Mouse (Mus musculus): ENCODE data around the gene Rabl3. TPM values are rescaled to one million over a fixed set of nuclear protein-coding genes. Genes with fewer than 3 reads are reported as not detected.
A peak's percentile ranks its signal among the peaks of the same experiment; 100 is the strongest.

The Rabl3 gene
- total RNA-seq, 2 experiments from 2014 or later = 8.2 to 9.1 TPM

- DNase-seq (ENCODE audit: low spot score in 2 of 2) = peak in 1 of 2 experiments; percentile 32
Observed at GRCm38 (mm10) chr16:37590921-37591320, 51.2 kb downstream of the Rabl3 start.

GRCm38 (mm10) chr16:37591551-37591950, 51.9 kb downstream of the Rabl3 start:
- no peak for DNase-seq (ENCODE audit: low spot score in 2 of 2)

- no peak for DNase-seq (ENCODE audit: low spot score in 2 of 2)
Observed at GRCm38 (mm10) chr16:37597412-37597811, 57.7 kb downstream of the Rabl3 start.

- DNase-seq (ENCODE audit: low spot score in 2 of 2) = no peak
Observed at GRCm38 (mm10) chr16:37598463-37598862, 58.8 kb downstream of the Rabl3 start.

- DNase-seq (ENCODE audit: low spot score in 2 of 2) = no peak
Observed at GRCm38 (mm10) chr16:37599326-37599725, 59.6 kb downstream of the Rabl3 start.

- no peak for DNase-seq (ENCODE audit: low spot score in 2 of 2)
Observed at GRCm38 (mm10) chr16:37603431-37603830, 63.7 kb downstream of the Rabl3 start.

GRCm38 (mm10) chr16:37604243-37604642, 64.6 kb downstream of the Rabl3 start:
- no peak for DNase-seq (ENCODE audit: low spot score in 2 of 2)

GRCm38 (mm10) chr16:37610333-37610732, 70.6 kb downstream of the Rabl3 start:
- no peak for DNase-seq (ENCODE audit: low spot score in 2 of 2)

GRCm38 (mm10) chr16:37611072-37611471, 71.4 kb downstream of the Rabl3 start:
- no peak for DNase-seq (ENCODE audit: low spot score in 2 of 2)

GRCm38 (mm10) chr16:37612013-37612412, 72.3 kb downstream of the Rabl3 start:
- no peak for DNase-seq (ENCODE audit: low spot score in 2 of 2)

GRCm38 (mm10) chr16:37614540-37614939, 74.9 kb downstream of the Rabl3 start:
- no peak for DNase-seq (ENCODE audit: low spot score in 2 of 2)

- no peak for DNase-seq (ENCODE audit: low spot score in 2 of 2)
Observed at GRCm38 (mm10) chr16:37615429-37615828, 75.7 kb downstream of the Rabl3 start.

GRCm38 (mm10) chr16:37616104-37616503, 76.4 kb downstream of the Rabl3 start:
- DNase-seq (ENCODE audit: low spot score in 2 of 2) = no peak

- DNase-seq (ENCODE audit: low spot score in 2 of 2) = peak; percentile 55 to 63
Observed at GRCm38 (mm10) chr16:37617695-37618094, 78.0 kb downstream of the Rabl3 start.

Other genes starting within 250 kb of the Rabl3 start
- 10 to 100 TPM; 95.5 to 99.9 TPM for gene Stxbp5l, start 154.9 kb upstream of the Rabl3 start, total RNA-seq (2021)
- gene Gtf2e1, start 96 bp upstream of the Rabl3 start, total RNA-seq (2021) = 10 to 100 TPM; 21.5 to 22.3 TPM
- under 1 TPM in 1 of 2 experiments, not detected in 1; 0.31 TPM for gene Hgd, start 40.3 kb downstream of the Rabl3 start, total RNA-seq (2021)
- 10 to 100 TPM; 52.8 to 88.1 TPM for gene Ndufb4, start 114.6 kb downstream of the Rabl3 start, total RNA-seq (2021)
- gene Fstl1, start 237.0 kb downstream of the Rabl3 start, total RNA-seq (2021) = 10 to 100 TPM; 74.6 to 75.2 TPM

Data from layer of hippocampus, postnatal 10 days (tissue).